Mouse (Mus musculus): ENCODE measurements around the gene Wbp1.

- TF ChIP-seq CTCF (conservative IDR thresholded peaks at IDR 0.05; ENCODE audit: low read length) (no peak), NANOG (IDR thresholded peaks at IDR 0.05; ENCODE audit: borderline replicate concordance, low read length) (no peak), POU5F1 (IDR thresholded peaks at IDR 0.05; ENCODE audit: borderline replicate concordance, low read length) (no peak)
Observed at GRCm38 (mm10) chr6:83103130-83103650, 18.2 kb downstream of the Wbp1 start.
